Mouse (Mus musculus) liver, embryonic 14 days (tissue): Measurements from ENCODE around the gene Rbm20. TPM values are rescaled to one million over a fixed set of nuclear protein-coding genes. Genes with fewer than 3 reads are reported as not detected.

Experiments
- polyA plus RNA-seq: library from polyadenylated mRNA; depleted of rRNA; stranded (reverse); fragments of >200 nt; gene quantifications from 2 replicates; pipeline ENCODE4 v1.2.3, GENCODE M21; 2012; rRNA removed

Gene Rbm20
- polyA plus RNA-seq, result 0.03 and 0.12 TPM in 2 replicates

DNA sequence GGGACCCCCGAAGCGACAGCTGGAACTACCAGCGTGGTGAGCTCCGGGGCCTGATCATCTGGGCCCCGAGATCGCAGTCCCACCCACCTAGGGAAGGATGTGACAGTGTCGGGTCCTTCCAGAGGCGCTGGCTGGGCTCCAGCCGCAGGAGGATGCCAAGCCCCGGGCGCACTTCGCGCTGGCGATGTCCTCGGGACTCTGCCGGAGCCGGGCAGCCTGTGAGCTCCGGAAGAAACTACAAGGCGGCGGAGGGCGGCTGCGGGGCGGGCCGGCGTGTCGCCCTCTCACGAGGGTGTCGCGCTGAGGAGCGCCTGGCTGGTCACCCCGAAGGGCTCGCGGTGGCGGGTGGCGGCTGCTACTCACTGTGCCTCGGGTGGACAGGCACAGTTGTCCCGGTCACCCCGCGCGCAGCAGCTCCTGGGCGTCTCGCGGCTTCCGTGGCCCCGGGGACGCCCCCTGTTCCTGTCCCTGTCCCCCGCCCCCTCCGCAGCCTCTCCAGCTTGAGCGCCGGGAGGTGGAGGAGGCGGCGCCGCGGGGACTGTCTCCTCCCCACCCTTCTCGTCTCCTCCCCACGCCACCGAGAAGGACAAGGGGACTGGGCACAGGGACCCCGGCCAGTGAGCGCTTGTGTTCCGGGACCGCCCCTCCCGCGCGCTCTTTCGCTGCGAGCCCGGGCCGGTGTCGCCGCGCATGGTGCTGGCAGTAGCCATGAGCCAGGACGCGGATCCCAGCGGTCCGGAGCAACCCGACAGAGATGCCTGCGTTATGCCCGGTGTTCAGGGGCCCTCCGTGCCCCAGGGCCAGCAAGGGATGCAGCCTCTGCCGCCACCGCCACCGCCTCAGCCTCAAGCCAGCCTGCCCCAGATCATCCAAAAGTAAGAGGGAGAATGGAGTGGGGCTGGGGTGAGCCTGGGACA lies at the start of gene Rbm20:
Rbm20 (plus strand) TSS at position 589 of the 917 bp plus-strand sequence.

DNA sequence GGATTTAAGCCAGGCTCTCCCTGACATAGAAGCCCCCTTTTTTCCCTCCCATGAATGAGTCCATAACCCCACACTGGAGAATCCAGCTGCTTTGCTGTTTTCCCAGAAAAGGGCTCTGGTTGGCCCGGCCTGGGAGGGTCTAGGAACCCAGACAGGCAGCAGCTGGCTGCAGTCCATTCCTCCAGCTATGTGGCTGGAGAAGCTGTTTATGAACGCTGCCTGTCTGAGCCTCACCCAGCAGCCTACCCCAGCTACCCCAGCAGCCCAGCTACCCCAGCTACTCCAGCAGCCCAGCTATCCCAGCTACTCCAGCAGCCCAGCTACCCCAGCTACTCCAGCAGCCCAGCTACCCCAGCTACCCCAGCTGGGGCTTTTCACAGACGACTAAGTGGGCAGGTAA lies 215.0 kb downstream of the Rbm20 start, which contains the start of gene Pdcd4:
Pdcd4 (plus strand) TSS at position 171 of the 400 bp plus-strand sequence.

Other genes starting within 250 kb of the Rbm20 start
- 1.2 TPM in 2 replicates for gene Dusp5, start 148.2 kb upstream of the Rbm20 start, polyA plus RNA-seq
- gene Nutf2-ps1, start 88.2 kb upstream of the Rbm20 start, polyA plus RNA-seq, result 42.1 and 47.0 TPM in 2 replicates
- 30.4 and 31.1 TPM in 2 replicates for gene Smc3, start 76.9 kb upstream of the Rbm20 start, polyA plus RNA-seq
- gene Pdcd4, start 214.9 kb downstream of the Rbm20 start, polyA plus RNA-seq, result 7.7 and 8.0 TPM in 2 replicates